Mouse (Mus musculus): ENCODE results near the gene Slc5a7.

Slc5a7 gene

DNA sequence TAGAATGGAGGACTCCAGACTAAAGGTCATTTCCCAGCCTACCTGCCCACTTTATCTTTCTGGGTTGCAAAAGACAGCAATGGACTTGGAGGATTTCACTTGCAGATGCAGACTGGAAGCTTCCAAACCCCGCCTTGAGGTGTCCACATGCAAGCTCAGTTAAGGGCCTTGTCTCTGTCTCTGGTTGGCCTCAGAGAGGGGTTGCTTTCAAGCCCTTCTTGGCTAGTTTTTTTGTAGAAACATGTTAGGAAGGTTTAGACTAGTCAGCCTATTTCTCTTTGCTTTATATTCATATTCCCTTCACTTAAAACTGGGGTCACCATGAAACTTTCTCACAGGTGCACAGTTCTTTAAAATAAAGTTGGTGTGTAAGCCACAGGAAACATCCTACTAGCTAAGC, at the start of gene Slc5a7:
Slc5a7 (minus strand) TSS at position 101 of the 400 bp plus-strand sequence.
- DNase-seq (ENCODE audit: low read depth): no peak

- DNase-seq (ENCODE audit: low read depth): no peak
Measured at GRCm38 (mm10) chr17:54347672-54348071, 48.8 kb upstream of the Slc5a7 start.

GRCm38 (mm10) chr17:54343395-54343794, 44.6 kb upstream of the Slc5a7 start:
- peak; percentile 58 for DNase-seq (ENCODE audit: low read depth)

GRCm38 (mm10) chr17:54298232-54298924, 456 bp downstream of the Slc5a7 start:
- DNase-seq (ENCODE audit: low read depth): no peak

DNA sequence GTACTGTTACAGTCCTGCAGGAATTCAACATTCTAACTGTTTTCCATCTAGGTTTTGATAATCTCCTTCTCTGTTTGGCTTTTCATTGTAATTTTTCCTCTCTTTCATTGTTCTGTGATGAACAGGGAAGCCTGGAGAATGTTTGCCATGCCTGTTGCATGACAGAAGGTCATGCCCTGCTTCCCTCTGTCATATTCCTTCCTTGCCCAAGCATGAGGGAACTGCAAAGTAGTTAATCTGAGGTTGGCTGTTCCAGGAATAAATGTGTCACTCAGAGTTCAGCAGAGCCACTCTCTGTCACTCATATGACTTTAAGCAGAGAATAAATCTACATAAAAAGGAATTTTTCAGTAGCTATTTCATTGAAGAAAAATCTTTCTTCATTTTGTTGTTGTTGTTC, 48.1 kb downstream of the Slc5a7 start:
- DNase-seq (ENCODE audit: low read depth): no peak

GRCm38 (mm10) chr17:54243650-54244300, 55.1 kb downstream of the Slc5a7 start:
- DNase-seq (ENCODE audit: low read depth): no peak

GRCm38 (mm10) chr17:54239435-54239834, 59.4 kb downstream of the Slc5a7 start:
- no peak for DNase-seq (ENCODE audit: low read depth)

Measured in 416B (cell line).